In genomic region chr5:63930824-63931358, GRCm38 (mm10) we compare ENCODE assay signal across 18 mouse cellular contexts. TPM values are rescaled to one million over a fixed set of nuclear protein-coding genes. Genes with fewer than 3 reads are reported as not detected.
DNase-seq lines count a peak whose midpoint lies in the region; ATAC-seq and TF ChIP-seq lines count a peak whose summit lies in the region.
"Had no signal": no experiment of that assay in that cellular context is flagged by ENCODE, and none has a peak within 500 bp of the region (broad histone marks: within the 10 kb centered on the region; RNA-seq: fewer than 3 reads in every experiment).

No protein-coding gene starts in this region.

- H3K36me3 ChIP-seq in ES-Bruce4 (ENCODE audit: control insufficient read depth, insufficient read depth, low read length, poor library complexity, severe bottlenecking) = peaks cover 4% of the 10 kb centered on the region
- peaks cover 26% of the 10 kb centered on the region for H3K36me3 ChIP-seq in intestine, postnatal 0 days (ENCODE audit: control insufficient read depth, insufficient read depth)

- ATAC-seq in intestine, postnatal 0 days = peak; percentile 41
- no peak for ATAC-seq in inflammation-experienced regulatory T-cells, adult 6 months
- ATAC-seq: forebrain, embryonic 16.5 days had no signal

- TF ChIP-seq POLR2A in ES-Bruce4 (IDR thresholded peaks at IDR 0.05; ENCODE audit: insufficient read depth, low read length) = no peak

- no peak overlapping the region for H3K4me2 ChIP-seq in intestine, postnatal 0 days (replicated peaks; ENCODE audit: low read depth)
- H3K4me2 ChIP-seq: embryonic facial prominence, embryonic 12.5 days; forebrain, embryonic 12.5 days; heart, embryonic 12.5 days; hindbrain, embryonic 14.5 days had no signal

- TF ChIP-seq EP300 in ES-Bruce4 (IDR thresholded peaks at IDR 0.05; ENCODE audit: insufficient read depth, low read depth, low read length) = no peak

- H3K27me3 ChIP-seq in ES-Bruce4 (ENCODE audit: control insufficient read depth, insufficient read depth, low read length, poor library complexity, severe bottlenecking) = no peaks in the 10 kb centered on the region
- no peaks in the 10 kb centered on the region for H3K27me3 ChIP-seq in intestine, postnatal 0 days (replicated peaks; ENCODE audit: control insufficient read depth, insufficient read depth, low read length)
- H3K27me3 ChIP-seq: embryonic facial prominence, embryonic 12.5 days; forebrain, embryonic 12.5 days; heart, embryonic 12.5 days had no signal

- no peak overlapping the region for H3K4me3 ChIP-seq in ES-Bruce4 (ENCODE audit: low read depth, low read length)
- H3K4me3 ChIP-seq in intestine, postnatal 0 days (ENCODE audit: low read depth, low read length) = no peak overlapping the region
- H3K4me3 ChIP-seq: embryonic facial prominence, embryonic 12.5 days; forebrain, embryonic 12.5 days; heart, embryonic 12.5 days; hindbrain, embryonic 10.5 days had no signal

- DNase-seq in adrenal gland, adult 2 months = peak; percentile 46
- no peak for DNase-seq in adrenal gland, postnatal 25 days
- peak; percentile 84 for DNase-seq in R1 (ENCODE audit: low read depth, low spot score)
- no peak for DNase-seq in gastrocnemius, postnatal 25 days
- DNase-seq: cerebellum, adult 11-12 months; cerebellum, adult 9-10 months; cerebellum, postnatal 25 days; gastrocnemius, postnatal 10 days; kidney, adult 18-20 months had no signal

- peak overlapping the region; percentile 30; the same call in 1 of the 2 replicates for H3K27ac ChIP-seq in ES-Bruce4 (ENCODE audit: insufficient read depth, low read length)
- no peak overlapping the region for H3K27ac ChIP-seq in intestine, postnatal 0 days (ENCODE audit: low read depth, low read length)
- H3K27ac ChIP-seq: embryonic facial prominence, embryonic 12.5 days; forebrain, embryonic 12.5 days; hindbrain, embryonic 10.5 days; hindbrain, embryonic 14.5 days had no signal

- WGBS in intestine, postnatal 0 days = 46% methylated on average over 4 of the region's 4 CpGs

- no peak overlapping the region for H3K9ac ChIP-seq in ES-Bruce4 (ENCODE audit: low read depth, poor library complexity, severe bottlenecking)
- H3K9ac ChIP-seq in intestine, postnatal 0 days (ENCODE audit: low read depth, low read length) = no peak overlapping the region
- H3K9ac ChIP-seq: embryonic facial prominence, embryonic 12.5 days; forebrain, embryonic 12.5 days; heart, embryonic 12.5 days; hindbrain, embryonic 14.5 days had no signal

- H3K9me3 ChIP-seq in ES-Bruce4 (replicated peaks; ENCODE audit: control insufficient read depth, insufficient read depth, low read length, poor library complexity, severe bottlenecking) = no peaks in the 10 kb centered on the region
- no peaks in the 10 kb centered on the region for H3K9me3 ChIP-seq in intestine, postnatal 0 days (ENCODE audit: control insufficient read depth)
- H3K9me3 ChIP-seq: embryonic facial prominence, embryonic 12.5 days; forebrain, embryonic 12.5 days; hindbrain, embryonic 10.5 days had no signal

- no peak for TF ChIP-seq CTCF in ES-Bruce4 (IDR thresholded peaks at IDR 0.05; ENCODE audit: low read depth, low read length)
- no peak for TF ChIP-seq CTCF in intestine, postnatal 0 days (IDR thresholded peaks at IDR 0.05; ENCODE audit: low read depth)

- H3K4me1 ChIP-seq in ES-Bruce4 (ENCODE audit: control insufficient read depth, insufficient read depth, low read length) = peaks cover 9% of the 10 kb centered on the region
- no peaks in the 10 kb centered on the region for H3K4me1 ChIP-seq in intestine, postnatal 0 days (replicated peaks; ENCODE audit: control insufficient read depth, insufficient read depth, low read length)

RNA-seq across cellular contexts. Expression of gene Rell1, which starts 37.8 kb away (rescaled TPM):
- total RNA-seq in adrenal gland, adult 2 months (2021) = 10 to 100 TPM; 53.6 to 69.5 TPM
- 21.7 and 27.0 TPM in 2 replicates for polyA plus RNA-seq in adrenal gland, adult 2 months (2012; rRNA removed)
- 47.8 and 50.3 TPM in 2 replicates for total RNA-seq in adrenal gland, postnatal 25 days (2021)
- polyA plus RNA-seq in ES-Bruce4 (2011; ENCODE audit: insufficient read depth, insufficient read length, low read depth, missing spikeins) = 57.1 and 59.5 TPM in 2 replicates
- polyA plus RNA-seq in intestine, postnatal 0 days (2015; fragmentation: Nextera tagmentation; extraction: Ambion mirVana) = 11.2 and 11.5 TPM in 2 replicates
- 1 to 10 TPM; 1.5 to 6.1 (median 4.8) TPM for polyA plus RNA-seq in inflammation-experienced regulatory T-cells, adult 6 months (2017; shearing (Covaris generic))
- 1 to 10 TPM; 8.2 to 9.4 TPM for total RNA-seq in gastrocnemius, postnatal 25 days (2021)

Comparison
In these comparisons a context has a peak if more than half of its experiments do, and no peak if none do; other contexts are left out.
1. DNase-seq: peak in adrenal gland, adult 2 months (single experiment) and R1 (single experiment); none in adrenal gland, postnatal 25 days (single experiment) and gastrocnemius, postnatal 25 days (single experiment).